Mouse (Mus musculus): ENCODE measurements at regions not wholly inside any gene's neighbourhood (a gene's known extent, or its start where the extent isn't known, plus 50 kb on each side); places are given as distances from the start of the nearest gene placed in this dataset.

DNA sequence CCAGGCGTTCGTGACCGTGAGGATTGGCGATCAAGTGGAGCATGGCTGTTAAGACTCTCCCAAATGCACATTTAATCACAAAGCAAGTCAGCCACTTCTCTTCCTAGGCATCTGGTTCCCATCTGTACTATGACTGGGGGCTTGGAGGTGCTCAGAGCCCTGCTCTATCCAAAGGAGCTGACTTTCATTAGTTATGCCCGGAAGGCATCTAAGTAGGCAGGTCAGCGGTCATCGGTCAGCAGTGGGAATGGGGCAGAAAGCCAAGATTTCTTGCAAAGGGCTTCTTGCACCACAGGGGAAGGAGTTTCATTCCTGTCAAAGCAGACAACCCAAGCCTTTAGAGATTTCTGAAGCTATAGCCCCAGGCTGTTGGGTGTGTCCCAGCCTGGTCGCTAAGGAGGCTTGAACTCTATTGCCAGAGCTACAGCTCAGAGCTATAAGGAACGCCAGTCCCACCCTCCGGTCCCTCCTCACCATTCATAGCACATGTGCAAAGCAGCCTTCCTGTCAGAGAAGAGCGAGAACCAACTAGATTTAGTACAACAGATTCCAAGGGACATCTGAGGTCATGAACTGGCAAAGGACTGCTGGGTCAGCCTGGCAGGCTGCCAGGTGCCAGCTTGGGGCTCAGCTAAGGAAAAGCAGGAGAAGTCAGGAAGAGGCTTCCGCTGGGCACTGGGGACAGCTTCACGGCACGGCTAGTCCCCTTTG, 175.6 kb downstream of the Fam43a start:
- in situ Hi-C loops (cut with MboI, MseI), result no loop called here

DNA sequence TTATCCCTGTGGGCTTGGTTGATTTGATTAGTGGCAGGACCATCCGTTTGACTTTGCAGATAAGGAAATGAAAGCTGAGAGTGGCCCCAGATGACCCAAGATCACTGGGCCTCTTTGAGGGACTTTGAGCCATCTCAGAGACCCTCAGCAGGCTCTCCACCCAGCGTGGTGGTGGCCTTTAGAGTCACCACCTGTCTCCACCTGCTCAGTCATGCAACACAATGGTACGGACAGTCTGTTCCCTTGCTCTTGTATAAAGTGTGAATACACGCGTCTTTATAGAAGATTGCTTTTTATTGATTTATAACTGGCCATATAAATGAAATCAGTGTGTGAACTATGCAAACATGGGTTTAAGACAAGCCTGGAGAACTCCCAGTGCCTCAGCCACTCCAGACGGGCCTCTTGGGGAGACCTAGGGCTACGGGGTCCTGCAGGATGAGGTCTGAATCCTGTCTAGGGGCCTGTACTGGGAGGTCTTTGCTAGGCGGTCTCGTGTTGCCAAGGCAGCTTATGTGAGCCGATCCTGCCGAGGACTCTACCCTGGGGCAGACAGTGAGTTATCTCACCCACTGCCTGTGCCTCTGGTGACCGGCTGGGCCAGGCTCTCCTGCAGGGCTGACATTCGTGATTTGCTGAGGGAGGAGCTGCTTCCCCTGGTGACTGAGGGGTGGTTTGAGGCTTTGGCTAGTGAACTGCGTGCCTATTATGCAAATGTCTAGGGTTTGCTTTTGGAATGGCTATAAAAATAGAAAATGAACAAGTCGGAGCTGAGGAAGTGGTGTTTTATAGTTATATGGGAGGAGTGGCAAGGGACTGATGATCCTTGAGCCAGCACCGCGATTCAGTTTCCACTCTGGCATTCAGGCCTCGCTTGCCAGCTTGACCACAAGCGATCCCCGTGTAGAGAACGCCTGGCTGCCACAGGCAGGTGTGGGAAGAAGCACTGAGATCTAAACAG, 176.5 kb downstream of the Fam43a start:
- in situ Hi-C loops (cut with MboI, MseI), result no loop called here

DNA sequence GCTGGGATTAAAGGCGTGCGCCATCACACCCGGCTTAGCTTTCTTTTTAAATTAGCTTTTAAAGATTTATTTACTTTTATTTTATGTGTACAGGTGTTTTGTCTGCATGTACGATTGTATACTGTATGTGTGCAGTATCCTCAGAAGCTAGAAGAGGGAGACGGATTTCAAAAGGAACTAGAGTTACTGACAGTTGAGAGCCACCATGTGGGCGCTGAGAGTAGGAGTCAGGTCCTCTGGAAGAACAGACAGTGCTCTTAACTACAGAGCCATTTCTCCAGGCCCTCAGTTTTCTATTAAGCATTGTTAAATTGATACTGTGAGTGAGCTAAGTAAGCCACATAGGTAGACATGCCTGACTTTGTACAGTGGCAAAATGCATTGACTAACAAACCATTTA, 177.9 kb downstream of the Fam43a start:
- in situ Hi-C loops (cut with MboI, MseI), result no loop called here

DNA sequence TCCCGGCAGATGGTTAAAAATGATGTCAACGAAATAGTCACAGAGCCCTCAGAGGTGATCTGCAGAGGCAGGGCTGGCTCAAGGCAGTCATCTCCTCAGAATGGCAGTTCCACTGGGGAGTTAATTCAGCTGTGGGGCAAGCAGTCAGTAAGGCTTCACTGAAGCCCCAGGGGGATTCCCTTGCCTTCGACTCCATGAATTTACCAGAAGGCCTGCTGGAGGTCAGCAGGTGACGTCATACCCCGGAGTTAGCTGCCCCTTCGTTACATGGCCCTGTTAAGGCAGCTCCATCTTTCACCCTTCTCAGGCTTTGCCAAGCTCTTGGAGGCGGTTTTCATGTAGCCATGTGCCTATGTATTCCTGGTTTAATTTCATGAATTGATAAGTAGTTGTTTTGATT, 178.6 kb downstream of the Fam43a start:
- in situ Hi-C loops (cut with MboI, MseI), result no loop called here

DNA sequence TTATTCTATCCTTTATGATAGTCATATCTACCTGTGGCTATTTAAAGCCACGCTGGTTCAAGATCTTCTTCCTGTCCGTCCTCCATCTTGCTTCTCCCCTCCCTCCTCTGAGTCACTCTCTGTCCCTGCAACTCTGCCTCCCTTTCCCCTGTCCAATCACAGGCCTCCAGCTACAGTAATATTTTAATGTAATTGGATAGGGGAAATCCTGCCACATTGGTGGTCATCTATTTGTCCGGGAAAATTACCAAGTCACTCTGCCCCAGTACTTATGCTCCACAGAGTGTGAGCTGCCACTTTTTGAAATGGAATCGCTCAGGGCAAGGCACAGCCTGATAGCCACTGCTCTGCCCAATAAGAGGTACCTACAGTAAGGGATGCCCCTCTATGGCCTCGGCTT, 179.4 kb downstream of the Fam43a start:
- in situ Hi-C loops (cut with MboI, MseI), result no loop called here

DNA sequence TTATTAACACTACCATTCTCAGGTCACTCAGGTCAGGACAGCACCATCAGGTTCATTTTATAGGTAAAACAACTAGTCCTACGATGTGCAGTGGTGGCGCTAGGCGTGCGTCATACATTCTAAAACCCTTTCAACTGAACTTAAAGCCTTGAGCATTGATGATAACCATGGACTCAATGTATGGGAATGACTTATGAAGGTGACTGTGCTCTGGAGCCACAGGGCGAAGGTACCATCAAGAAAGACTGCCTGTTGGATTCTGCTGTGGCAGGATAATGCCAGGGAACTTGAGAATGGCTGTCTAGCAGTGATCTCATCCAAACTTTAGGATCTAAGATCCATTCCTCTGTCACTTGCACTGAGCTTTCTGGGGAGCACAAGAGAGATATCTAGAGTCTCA, 184.7 kb downstream of the Fam43a start:
- in situ Hi-C loops (cut with MboI, MseI), result no loop called here

DNA sequence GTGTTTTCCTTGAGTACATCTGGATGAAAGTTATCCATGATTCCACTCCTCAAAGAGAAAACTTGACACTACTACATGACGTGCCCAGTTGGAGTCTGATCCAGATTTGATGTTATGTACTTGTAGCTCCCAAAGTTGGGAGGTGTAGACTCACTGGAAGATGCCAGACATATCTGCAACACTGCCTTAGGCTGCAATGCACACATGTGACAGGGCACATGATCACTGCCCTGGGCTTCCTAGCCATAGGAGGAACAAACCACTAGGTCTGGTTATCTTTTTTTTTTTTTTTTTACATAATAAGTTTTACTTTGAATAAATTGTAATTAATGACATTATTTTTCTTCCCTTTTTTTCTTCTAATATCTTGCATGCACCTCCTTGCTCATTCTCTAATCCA, 185.4 kb downstream of the Fam43a start:
- in situ Hi-C loops (cut with MboI, MseI), result no loop called here

DNA sequence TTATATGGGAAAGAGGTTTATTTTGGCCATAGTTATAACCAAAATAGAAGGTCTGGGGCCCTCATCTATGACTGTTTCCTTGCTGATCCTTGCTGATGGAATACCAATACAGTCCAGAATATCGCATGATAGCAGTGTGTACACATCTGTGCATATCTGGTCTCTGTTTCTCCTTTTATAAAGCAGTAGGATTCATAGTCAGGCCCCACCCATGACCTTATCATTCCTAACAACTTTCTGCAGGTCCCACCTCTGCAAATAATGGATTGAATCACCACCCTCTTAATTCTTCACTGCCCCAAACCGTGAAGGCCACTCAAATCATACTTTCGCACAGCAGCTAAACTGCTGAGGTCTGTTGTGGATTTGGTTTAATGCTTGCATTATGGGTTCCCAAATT, 186.5 kb downstream of the Fam43a start:
- in situ Hi-C loops (cut with MboI, MseI), result no loop called here

DNA sequence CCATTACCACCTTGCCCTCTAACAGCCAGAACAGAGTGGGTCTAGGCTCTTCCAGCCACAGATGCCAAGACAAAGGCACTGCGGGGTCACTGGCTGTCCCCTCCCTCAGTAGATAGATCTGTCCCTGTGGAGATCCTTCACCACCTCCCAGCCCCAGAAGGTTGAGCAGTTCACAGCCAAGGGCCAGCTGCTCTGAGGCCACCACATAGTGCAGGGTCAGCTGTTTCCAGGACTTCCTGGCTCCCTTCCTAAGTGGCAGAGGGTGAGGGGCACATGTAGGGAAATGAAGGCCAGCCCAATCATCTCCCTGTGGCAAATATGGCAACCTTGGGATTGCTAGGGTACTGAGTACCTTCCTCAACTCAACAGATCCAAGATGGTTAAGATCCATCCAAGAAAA, 187.8 kb downstream of the Fam43a start:
- in situ Hi-C loops (cut with MboI, MseI), result no loop called here

DNA sequence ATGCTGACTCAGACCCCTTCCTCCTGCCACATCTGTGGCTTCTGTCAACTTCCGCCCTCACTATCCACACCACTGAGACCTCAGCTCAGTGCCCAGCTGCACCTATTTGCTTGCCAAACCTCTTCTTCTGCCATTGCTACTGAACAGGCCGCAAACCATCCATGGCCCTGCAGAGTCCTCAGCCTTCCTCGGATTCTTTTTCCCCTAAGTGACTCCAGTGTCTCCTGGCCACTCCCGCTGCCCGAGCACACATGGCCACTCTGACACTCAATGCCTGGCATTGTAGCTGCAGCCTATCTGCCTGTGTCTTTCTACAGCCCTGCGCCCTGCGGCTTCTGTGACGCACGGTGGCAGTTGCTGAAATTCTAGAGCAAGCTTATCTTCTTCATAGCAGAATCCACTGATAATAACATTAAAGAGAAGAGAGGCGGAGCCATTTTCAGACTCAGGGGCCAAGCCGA, 188.8 kb downstream of the Fam43a start:
- in situ Hi-C loops (cut with MboI, MseI), result no loop called here

DNA sequence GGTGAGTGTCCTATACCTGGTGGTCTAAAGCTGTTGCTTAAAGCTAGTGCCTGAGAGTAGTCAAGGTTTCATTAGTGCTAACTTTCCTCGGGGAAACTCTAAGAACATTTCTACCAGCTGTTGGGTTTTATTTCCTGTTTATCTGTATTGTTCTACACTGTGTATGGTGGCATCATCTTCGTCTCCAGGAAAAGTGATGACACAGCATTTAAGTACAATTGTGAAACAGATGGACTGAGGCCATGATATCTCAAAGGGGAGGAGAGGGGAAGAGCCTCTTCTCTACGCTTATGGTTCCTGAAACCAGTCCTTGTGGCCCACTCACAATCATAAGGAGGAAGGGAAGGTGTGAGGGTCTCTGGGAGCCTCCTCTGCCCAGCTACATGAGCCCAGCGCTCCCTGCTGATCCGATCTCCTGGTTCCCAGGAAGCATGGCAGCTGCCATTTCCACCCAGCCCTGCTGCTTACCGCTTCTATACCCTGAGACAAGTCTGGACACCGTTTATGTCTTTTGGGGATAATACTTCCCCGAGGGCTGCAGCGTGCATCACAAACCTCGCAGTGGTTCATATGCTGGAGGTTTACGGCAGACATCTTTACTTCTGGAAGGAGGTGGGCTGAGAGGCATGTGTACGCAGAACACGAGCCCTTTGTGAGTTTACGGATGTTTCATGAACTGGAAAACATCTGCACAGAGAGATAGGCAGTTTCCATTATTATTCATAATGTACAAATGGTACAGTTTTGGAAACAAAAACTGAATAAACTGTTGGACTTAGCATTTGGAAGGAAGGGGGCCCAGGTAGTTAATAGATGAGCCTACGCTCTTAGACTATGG, 189.6 kb downstream of the Fam43a start:
- in situ Hi-C loops (cut with MboI, MseI), result no loop called here

DNA sequence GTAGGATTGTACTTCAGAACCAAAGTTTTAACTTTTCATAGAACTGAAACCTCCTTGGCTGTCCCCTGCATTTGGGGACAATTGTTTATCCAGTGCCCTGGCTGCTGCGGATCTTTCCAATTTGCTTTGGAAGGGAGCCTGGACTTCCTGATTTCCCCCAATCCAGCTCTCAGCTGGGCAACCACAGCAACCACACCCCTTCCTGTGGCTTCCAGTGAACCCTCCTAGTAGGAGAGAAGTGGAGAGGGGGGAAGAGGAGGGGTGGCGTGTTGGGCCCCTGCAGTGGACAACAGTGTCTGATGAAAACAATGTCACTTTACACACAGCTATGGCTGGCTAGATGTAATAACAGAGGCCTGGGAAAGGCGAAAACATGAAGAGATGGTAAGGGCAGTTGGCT, 190.5 kb downstream of the Fam43a start:
- in situ Hi-C loops (cut with MboI, MseI), result no loop called here

DNA sequence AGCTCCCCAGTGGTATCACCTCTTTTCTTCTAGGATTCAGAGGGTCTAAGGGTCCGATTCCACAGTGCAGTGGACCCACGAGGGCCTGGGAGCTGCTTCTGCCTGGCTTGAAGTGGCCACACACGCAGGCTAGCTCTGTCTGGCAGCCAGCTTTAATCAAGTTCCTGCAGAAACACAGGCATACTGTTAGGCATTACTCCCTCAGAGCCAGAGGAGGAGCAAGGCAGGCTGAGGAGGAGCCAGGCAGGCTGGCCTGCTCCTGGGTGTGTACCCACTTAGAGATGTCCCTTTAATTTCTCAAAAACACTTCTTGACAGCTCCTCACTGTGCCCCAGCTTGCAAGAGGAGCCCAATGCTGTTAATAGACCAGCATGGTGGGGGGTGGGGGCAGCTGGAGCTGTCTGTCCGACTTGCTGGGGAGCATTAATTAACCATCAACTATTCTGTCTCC, 191.1 kb downstream of the Fam43a start:
- in situ Hi-C loops (cut with MboI, MseI), result no loop called here

DNA sequence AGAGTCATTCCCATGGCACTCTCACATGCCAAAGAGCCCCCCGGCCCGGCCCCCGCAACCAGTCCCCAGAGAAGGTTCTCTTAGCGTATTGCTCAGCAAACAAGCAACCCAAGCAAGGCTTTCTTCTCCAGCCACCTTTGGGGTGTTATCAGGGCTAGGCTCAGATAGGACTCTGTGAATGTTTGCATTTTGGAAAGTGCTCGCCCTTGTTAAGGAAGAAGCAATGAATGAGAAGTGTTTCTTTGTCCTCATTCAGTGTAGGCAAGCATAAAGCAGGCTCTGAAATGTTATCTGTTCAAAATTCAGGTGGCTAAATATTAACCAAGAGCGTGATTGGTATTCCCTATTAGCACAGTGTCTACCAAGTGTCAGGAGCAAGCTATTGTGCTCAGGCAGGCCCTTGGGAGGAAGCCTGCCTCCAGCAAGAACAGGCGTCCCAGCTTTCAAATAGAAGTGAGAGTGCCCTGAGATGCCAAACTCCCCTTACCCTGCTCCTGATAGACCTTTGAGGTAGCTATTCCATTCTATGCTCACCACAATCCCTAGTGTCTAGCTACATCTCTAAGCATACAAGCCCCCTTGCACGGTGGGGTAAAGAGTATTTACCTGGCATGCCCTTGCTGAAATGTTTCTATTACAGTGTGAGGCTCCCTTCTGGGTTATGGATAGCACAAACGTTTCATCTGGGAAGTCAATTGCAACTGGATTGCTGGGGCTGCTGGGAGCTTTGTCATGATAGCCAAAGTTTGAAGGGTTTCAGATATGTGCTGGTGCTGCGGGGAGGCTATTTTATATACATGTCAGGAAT, 191.7 kb downstream of the Fam43a start:
- in situ Hi-C loops (cut with MboI, MseI), result no loop called here

DNA sequence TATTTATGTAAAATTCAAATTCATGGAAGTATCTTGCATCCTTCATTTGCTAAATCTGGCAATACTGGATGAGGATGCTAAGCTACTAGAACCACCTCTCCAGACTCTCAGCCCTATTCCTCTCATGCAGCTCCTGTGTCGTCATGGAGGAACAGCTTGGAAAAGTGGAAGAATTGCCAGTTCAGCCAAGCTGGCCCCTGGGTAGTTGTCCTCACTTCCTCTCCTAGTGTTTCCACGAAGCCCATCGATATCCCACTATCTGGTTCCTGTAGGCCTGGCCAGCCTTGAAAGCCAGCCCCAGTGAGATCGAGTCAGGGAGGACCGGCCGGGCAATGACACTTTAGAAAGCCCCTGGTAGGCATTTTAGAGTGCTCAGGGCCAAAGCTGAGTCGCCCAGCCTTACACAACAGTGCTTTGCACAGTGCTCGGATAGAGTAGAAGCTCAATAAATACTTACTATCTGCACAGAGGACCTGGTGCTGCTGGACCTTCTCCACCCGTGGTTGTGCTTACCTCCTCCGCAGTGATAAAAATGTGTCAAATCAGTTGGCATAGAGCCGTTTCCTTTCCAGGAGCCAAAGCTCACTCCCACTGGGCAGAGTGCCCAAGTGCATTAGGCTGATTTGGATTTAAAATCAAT, 193.3 kb downstream of the Fam43a start:
- in situ Hi-C loops (cut with MboI, MseI), result no loop called here

DNA sequence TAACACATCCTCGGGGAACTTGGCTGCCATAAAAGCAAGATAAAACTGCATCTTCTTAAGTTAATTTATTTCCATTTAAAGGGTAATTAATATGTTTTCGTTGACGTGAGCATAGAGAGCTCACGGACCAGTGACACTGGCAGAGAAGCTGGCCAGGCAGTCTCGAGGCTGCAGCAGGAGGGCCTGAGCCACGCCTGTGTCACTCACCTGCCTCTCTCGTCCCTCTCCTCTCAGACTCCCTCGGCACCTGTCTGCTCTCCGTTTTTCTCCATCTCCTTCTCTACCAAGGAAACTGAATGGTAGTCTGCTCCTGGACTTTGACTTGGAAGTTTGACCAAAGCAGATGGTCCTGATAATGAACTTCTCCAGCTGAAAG, 193.8 kb downstream of the Fam43a start:
- in situ Hi-C loops (cut with MboI, MseI), result no loop called here

DNA sequence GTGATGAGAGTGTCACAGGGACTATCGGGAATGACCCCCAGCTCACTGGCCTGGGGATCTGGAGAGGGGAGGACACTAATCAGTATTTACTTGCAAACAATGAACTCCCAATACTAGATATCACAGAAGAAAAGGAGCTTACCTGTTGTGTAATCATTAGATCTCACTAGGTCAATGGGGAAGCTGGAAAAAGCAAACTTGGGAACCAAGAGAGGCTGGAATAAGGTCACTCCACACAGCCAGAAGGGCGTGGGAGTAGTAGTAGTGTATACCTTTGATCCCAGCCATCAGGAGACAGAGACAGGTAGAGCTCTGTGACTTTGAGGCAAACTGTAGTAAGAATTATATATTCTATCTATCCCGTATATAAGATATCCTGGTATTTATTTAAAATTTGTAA, 194.3 kb downstream of the Fam43a start:
- in situ Hi-C loops (cut with MboI, MseI), result no loop called here

DNA sequence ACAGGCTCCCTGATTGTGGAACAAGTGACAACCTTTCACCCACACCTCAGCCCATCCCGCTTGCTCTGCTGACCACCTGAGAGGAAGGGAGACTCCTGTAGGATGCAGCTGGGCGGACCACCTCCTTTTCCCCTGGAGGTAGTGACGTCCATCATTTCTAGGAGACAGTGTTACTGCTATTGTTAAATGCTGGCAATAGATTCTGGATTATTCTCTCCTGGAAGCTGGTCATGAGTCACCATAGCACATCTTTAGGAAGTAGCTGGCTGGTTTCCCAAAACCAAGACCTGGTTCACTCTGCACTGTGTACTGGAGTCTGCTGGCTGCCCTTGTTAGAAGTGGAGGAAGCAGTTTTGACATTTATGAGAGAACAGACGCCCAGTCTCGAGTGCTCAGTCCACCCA, 196.0 kb downstream of the Fam43a start:
- in situ Hi-C loops (cut with MboI, MseI), result no loop called here

DNA sequence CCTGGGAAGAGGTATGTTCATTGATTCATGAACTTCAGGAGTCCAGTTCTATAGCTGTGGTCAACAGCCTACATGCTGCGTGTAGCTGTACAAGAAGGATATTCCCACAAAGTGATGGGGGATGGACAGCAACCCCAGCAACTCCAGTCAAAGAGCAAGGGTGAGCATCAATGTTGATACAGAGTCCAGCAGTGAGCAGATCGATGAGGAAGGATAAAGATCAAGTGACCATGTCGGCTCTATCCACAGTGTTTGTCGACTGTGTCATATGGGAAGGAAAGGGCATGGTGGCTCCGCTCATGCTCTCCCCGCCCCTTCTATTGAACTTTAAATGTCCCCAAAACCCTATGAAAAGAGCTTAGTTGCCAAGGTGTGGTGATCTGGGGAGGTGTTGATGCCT, 196.6 kb downstream of the Fam43a start:
- in situ Hi-C loops (cut with MboI, MseI), result no loop called here

DNA sequence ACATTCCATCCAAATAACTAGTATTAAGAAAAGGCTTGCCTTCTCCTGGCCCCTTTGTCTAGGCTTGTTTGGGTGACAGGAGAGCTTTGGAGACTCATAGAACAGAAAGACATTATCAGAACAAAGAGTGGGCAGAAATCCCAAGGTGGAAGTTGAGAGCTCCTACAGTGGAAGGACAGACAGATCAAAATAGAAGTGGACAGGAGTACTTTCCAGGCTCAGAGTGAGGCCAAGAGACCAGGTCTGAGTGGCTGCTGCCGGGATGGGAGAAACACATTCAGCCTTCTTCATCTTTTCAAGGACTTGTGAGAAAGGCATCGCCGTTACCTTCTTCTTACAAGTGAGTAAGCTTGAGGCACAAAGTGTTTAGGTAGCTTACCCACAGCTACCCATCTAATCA, 197.5 kb downstream of the Fam43a start:
- in situ Hi-C loops (cut with MboI, MseI), result no loop called here
